Mouse (Mus musculus): ENCODE measurements around the gene Tanc2. TPM values are rescaled to one million over a fixed set of nuclear protein-coding genes. Genes with fewer than 3 reads are reported as not detected.

The Tanc2 gene
- polyA plus RNA-seq, 1 experiment from 2014 or later: 31.3 TPM

GRCm38 (mm10) chr11:105655335-105655734, 65.5 kb downstream of the Tanc2 start:
- Histone ChIP-seq H3K27me3 (no peaks in the 10 kb centered on the region), H3K27ac (no peak overlapping the region), H3K4me2 (replicated peaks) (no peak overlapping the region), H3K4me1 (replicated peaks) (0 out of 2 replicates have a peak, but pooled peaks cover 6% of the 10 kb centered on the region), H3K9me3 (no peaks in the 10 kb centered on the region), H3K4me3 (replicated peaks) (no peak overlapping the region), H3K36me3 (no peaks in the 10 kb centered on the region), H3K9ac (replicated peaks) (no peak overlapping the region)
- WGBS: 81% methylated on average over 4 of the region's 4 CpGs
- ATAC-seq: no peak

GRCm38 (mm10) chr11:105667879-105668278, 78.1 kb downstream of the Tanc2 start:
- Histone ChIP-seq H3K27ac (no peak overlapping the region), H3K36me3 (no peaks in the 10 kb centered on the region), H3K4me1 (replicated peaks) (no peaks in the 10 kb centered on the region), H3K4me3 (replicated peaks) (no peak overlapping the region), H3K27me3 (no peaks in the 10 kb centered on the region), H3K4me2 (replicated peaks) (no peak overlapping the region), H3K9ac (replicated peaks) (no peak overlapping the region), H3K9me3 (no peaks in the 10 kb centered on the region)
- ATAC-seq: no peak
- WGBS: 93% methylated on average over 1 of the region's 1 CpGs

DNA sequence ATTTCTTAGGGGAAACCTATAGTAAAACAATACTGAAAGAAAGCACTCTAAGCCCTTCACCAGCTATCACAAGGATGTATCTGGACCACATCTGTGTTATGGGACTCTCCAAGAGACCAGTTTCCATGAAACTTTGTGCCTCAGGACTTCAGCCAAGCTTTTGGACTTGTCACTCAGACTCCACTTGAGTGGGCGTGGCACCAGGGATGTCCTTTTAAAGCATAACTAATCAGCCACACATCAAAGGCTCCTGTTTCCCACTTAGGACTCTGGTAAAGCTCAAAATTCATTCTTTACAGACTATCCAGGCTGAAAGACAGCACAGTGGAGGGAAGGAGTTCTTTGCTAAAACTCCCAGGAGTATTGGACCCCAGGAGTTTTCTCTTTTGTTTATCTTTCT, 89.2 kb downstream of the Tanc2 start:
- no peaks in the 10 kb centered on the region for H3K4me1 ChIP-seq (replicated peaks)
- H3K9me3 ChIP-seq: no peaks in the 10 kb centered on the region
- no peak overlapping the region for H3K9ac ChIP-seq (replicated peaks)
- no peak overlapping the region for H3K27ac ChIP-seq
- H3K27me3 ChIP-seq: no peaks in the 10 kb centered on the region
- 83% methylated on average over 1 of the region's 1 CpGs for WGBS
- no peak for ATAC-seq
- H3K36me3 ChIP-seq: no peaks in the 10 kb centered on the region
- H3K4me3 ChIP-seq (replicated peaks): no peak overlapping the region
- H3K4me2 ChIP-seq (replicated peaks): no peak overlapping the region

DNA sequence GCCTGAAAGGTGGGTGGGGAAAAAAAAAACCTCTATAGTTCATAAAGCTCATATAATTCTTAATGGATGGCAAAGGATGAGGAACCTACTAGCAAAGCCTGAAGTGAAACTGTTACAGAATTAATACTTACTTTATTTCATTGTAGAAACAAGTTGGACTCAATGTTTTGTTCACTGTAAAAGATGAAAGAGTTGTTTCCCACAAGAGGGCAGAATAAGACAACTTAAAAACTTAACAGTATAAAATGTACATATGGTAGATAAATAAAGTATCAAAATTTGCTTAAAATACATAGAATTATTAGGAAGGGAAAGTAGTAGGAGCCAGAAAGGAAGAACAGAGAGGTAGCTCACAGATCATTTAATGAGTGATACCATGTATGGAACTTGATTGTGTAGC, 95.0 kb downstream of the Tanc2 start:
- H3K9me3 ChIP-seq: no peaks in the 10 kb centered on the region
- H3K36me3 ChIP-seq: no peaks in the 10 kb centered on the region
- H3K4me1 ChIP-seq (replicated peaks): no peaks in the 10 kb centered on the region
- H3K4me2 ChIP-seq (replicated peaks): no peak overlapping the region
- no peak for ATAC-seq
- no peaks in the 10 kb centered on the region for H3K27me3 ChIP-seq
- H3K27ac ChIP-seq: no peak overlapping the region
- no peak overlapping the region for H3K4me3 ChIP-seq (replicated peaks)
- no peak overlapping the region for H3K9ac ChIP-seq (replicated peaks)

GRCm38 (mm10) chr11:105700528-105700927, 110.7 kb downstream of the Tanc2 start:
- Histone ChIP-seq H3K4me3 (replicated peaks) (no peak overlapping the region), H3K4me2 (replicated peaks) (no peak overlapping the region), H3K9me3 (no peaks in the 10 kb centered on the region), H3K36me3 (no peaks in the 10 kb centered on the region), H3K4me1 (replicated peaks) (no peaks in the 10 kb centered on the region), H3K27me3 (no peaks in the 10 kb centered on the region), H3K9ac (replicated peaks) (no peak overlapping the region), H3K27ac (no peak overlapping the region)
- ATAC-seq: no peak
- WGBS: 82% methylated on average over 3 of the region's 3 CpGs

DNA sequence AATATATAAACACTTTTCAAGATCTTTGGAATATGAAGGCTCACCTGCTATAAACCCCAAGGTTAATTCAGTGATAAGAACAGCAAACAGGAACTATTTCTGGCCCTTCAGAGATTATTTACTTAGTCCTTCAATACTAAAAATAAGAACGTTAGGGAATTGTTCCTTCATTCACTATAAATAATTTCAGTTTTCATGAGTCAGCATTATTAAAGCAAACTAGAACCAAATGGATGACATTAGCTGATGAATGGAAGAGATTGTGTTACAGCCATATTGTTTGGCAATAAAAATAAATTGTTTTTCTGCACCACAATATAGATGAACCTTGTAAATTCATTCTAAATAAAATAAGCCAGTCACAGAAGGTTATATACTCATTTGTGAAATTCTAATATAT, 129.9 kb downstream of the Tanc2 start:
- no peak overlapping the region for H3K4me2 ChIP-seq (replicated peaks)
- H3K9me3 ChIP-seq: no peaks in the 10 kb centered on the region
- no peak overlapping the region for H3K4me3 ChIP-seq (replicated peaks)
- no peaks in the 10 kb centered on the region for H3K27me3 ChIP-seq
- no peak overlapping the region for H3K9ac ChIP-seq (replicated peaks)
- WGBS: 70% methylated on average over 1 of the region's 1 CpGs
- ATAC-seq: no peak
- no peaks in the 10 kb centered on the region for H3K36me3 ChIP-seq
- H3K27ac ChIP-seq: no peak overlapping the region
- no peaks in the 10 kb centered on the region for H3K4me1 ChIP-seq (replicated peaks)

DNA sequence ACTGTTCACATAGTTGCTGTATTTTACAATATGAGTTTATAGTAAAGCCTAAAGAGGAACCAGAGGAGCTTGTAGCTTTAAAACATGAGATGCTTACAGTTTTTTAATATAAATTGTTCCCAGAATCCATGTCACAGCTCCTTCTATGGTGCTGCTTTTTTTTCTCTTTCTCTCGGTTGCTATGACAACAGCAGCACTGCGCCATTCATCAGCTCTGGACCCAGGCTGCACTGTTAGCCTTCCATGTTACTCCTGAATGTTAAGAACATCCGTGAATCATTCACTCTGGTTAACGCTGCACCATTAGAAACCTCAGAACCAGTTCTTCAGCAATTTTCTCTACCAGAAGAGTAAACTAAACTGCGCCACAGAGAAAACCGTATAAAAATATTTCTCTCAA, 141.8 kb downstream of the Tanc2 start:
- ATAC-seq: peak; percentile 83
- H3K9me3 ChIP-seq: no peaks in the 10 kb centered on the region
- no peaks in the 10 kb centered on the region for H3K27me3 ChIP-seq
- H3K4me1 ChIP-seq (replicated peaks): peaks cover 15% of the 10 kb centered on the region
- no peaks in the 10 kb centered on the region for H3K36me3 ChIP-seq
- H3K4me3 ChIP-seq (replicated peaks): peak overlapping the region; percentile 15; the same call in 1 of the 2 replicates
- H3K27ac ChIP-seq: peak overlapping the region; percentile 71
- H3K9ac ChIP-seq (replicated peaks): peak overlapping the region; percentile 36; the same call in 1 of the 2 replicates
- 37% methylated on average over 6 of the region's 6 CpGs for WGBS
- peak overlapping the region; percentile 38 for H3K4me2 ChIP-seq (replicated peaks)

DNA sequence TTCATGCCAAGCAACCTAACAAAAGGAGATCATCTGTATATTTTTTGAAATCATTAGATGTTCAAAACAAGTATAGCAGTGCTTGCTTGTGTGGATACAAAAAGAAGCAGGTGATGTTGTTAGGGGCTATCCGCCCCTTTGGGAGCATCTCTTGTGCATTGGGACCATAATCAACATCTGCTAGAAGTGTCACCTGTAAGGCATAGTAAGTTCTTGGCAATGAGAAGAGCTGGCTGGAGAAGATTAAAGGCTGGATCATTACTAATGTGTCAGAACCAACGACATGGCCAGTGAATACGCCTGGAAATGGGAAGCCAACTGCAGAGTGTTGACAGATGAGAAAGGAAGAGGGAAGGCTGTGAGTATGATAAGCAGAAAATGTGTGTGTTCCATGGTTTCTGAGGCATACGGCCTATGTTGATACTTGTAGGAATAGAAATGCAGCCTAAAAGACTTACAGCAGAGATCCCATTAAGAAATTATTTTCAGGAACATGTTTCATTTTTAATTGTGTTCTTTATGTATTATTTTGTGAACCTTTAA, 142.3 kb downstream of the Tanc2 start:
- H3K36me3 ChIP-seq: no peaks in the 10 kb centered on the region
- H3K9me3 ChIP-seq: no peaks in the 10 kb centered on the region
- peak overlapping the region; percentile 36; the same call in 1 of the 2 replicates for H3K9ac ChIP-seq (replicated peaks)
- H3K4me2 ChIP-seq (replicated peaks): peak overlapping the region; percentile 38
- 53% methylated on average over 4 of the region's 4 CpGs for WGBS
- peak overlapping the region; percentile 71 for H3K27ac ChIP-seq
- H3K4me3 ChIP-seq (replicated peaks): peak overlapping the region; percentile 15
- peaks cover 15% of the 10 kb centered on the region for H3K4me1 ChIP-seq (replicated peaks)
- no peaks in the 10 kb centered on the region for H3K27me3 ChIP-seq
- no peak for ATAC-seq

- Histone ChIP-seq H3K27ac (no peak overlapping the region), H3K27me3 (no peaks in the 10 kb centered on the region), H3K4me1 (replicated peaks) (no peaks in the 10 kb centered on the region), H3K9me3 (no peaks in the 10 kb centered on the region), H3K9ac (replicated peaks) (no peak overlapping the region), H3K4me3 (replicated peaks) (no peak overlapping the region), H3K4me2 (replicated peaks) (no peak overlapping the region), H3K36me3 (no peaks in the 10 kb centered on the region)
- WGBS: 62% methylated on average over 1 of the region's 1 CpGs
- ATAC-seq: no peak
Measured at GRCm38 (mm10) chr11:105743171-105743570, 153.4 kb downstream of the Tanc2 start.

DNA sequence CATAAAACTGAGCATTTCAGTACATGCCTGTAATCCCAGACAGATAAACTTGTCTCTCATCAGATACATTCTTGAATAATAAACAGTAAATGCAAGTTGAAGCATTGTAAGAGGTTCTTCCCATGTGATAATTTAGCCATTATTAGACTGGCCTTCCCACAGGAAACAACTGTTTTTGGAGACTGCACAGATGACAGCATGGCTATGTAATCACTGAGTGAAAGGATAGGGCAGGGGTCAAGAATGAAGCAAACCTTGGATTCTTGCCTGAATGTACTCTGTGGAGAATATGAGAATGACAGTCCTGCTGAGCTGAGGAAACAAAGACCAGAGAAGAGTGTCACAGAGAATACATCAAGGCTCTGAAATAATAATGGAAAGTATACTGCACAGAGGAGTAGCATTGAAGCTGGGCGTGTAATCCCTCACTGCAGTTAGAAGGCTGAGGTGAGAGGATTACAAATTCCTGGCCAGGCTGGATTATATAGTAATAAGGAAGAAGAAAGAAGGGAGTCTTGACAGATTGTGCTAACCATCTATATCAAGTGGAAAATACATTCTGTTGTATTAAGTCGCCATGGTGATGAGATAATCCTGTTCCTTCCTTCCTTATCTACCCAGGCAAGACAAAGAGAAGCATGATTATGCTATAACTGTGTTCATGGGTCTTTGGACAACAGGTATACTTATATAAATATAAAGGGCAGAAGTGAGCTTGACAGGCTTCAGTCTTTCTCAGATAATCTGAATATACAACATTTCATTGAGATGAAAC, 159.7 kb downstream of the Tanc2 start:
- peaks cover 7% of the 10 kb centered on the region for H3K4me1 ChIP-seq (replicated peaks)
- H3K27me3 ChIP-seq: no peaks in the 10 kb centered on the region
- H3K36me3 ChIP-seq: no peaks in the 10 kb centered on the region
- H3K9me3 ChIP-seq: no peaks in the 10 kb centered on the region
- no peak overlapping the region for H3K4me3 ChIP-seq (replicated peaks)
- H3K27ac ChIP-seq: peak overlapping the region; percentile 37
- no peak for ATAC-seq
- H3K9ac ChIP-seq (replicated peaks): no peak overlapping the region
- no peak overlapping the region for H3K4me2 ChIP-seq (replicated peaks)
- WGBS: 38% methylated on average over 2 of the region's 2 CpGs

DNA sequence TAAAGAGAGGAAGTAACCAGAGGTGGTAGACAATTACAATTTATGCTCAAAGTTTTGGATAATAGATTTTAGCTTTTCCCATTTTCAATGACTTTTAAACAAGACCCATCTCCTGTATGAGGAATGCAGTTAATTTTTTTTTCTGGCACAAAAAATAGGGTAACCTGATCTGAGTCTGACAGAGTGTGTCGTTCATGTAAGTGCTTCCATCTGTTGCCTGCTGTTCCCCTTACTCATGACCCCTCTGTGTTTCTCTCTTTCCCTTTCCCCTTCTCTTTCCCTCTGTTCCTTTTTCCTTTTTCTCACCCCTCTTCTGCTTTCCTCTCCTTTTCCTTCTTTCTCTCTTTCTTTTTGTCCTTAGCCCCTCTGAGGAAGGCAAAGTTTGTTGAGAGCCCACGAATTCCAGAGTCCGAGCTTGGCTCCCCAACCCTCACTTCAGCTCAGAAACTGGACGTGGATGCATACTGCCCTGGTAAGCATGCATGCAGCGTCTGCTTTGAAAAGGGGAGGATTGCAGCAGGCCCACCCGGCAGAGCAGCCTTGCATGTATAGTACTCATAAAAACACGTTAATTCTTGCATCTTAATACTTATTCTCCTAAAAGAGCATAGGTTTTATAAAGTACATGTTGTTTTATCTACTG, 168.9 kb downstream of the Tanc2 start:
- no peak for ATAC-seq
- no peak overlapping the region for H3K9ac ChIP-seq (replicated peaks)
- no peaks in the 10 kb centered on the region for H3K27me3 ChIP-seq
- H3K27ac ChIP-seq: peak overlapping the region; percentile 51
- H3K9me3 ChIP-seq: no peaks in the 10 kb centered on the region
- H3K4me3 ChIP-seq (replicated peaks): no peak overlapping the region
- no peak overlapping the region for H3K4me2 ChIP-seq (replicated peaks)
- WGBS: 10% methylated on average over 7 of the region's 7 CpGs
- H3K4me1 ChIP-seq (replicated peaks): peaks cover 22% of the 10 kb centered on the region
- no peaks in the 10 kb centered on the region for H3K36me3 ChIP-seq

DNA sequence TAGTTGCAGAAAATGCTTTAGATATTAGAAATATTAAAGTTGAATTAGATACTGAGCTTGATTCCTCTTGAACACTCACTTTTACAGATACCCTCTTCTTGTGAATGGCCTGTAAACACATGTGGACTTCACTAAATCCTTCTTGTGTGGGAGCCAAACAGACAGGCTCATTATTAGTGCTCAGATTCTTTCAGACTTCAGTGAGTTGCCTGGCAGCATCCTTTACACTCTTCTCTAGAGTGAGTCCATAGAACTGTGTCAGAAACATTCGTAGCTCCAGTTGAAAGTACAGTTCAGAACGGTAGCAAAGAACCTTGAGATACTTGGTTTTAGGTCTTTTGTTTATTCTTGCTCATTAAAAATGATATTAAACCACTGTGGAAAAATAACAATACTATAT, 169.6 kb downstream of the Tanc2 start:
- Histone ChIP-seq H3K9ac (replicated peaks) (no peak overlapping the region), H3K27ac (no peak overlapping the region), H3K27me3 (no peaks in the 10 kb centered on the region), H3K4me2 (replicated peaks) (no peak overlapping the region), H3K9me3 (no peaks in the 10 kb centered on the region), H3K4me1 (replicated peaks) (peaks cover 22% of the 10 kb centered on the region), H3K4me3 (replicated peaks) (no peak overlapping the region), H3K36me3 (no peaks in the 10 kb centered on the region)
- ATAC-seq: 0 out of 2 replicates have a peak, but pooled peaks have one; percentile 60
- 8% methylated on average over 2 of the region's 2 CpGs for WGBS

All from midbrain, embryonic 13.5 days (tissue).